Comparison of ENCODE assay signal across 9 mouse cellular contexts in the genomic region with DNA sequence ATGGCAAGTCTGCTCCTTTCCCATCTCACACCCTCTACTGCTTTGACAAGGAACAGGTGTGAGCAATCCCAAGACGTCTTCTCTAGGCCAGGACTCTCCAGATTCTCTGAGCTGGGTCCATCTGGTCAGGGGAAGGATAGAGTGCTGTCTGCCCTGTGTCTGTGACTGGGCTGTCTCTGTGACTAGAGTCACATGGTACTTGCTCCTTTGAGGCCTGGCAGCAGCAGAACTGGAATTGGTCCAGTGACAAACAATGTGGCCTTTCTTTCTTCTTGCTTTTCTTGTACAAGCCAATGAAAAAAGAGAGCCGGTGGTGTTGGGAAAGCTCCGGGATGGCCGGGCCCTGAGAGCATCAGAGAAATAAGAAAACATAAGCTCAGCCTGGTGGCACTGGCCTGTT. TPM values are rescaled to one million over a fixed set of nuclear protein-coding genes. Genes with fewer than 3 reads are reported as not detected.
DNase-seq lines count a peak whose midpoint lies in the region; TF ChIP-seq lines count a peak whose summit lies in the region.
"Had no signal": no experiment of that assay in that cellular context is flagged by ENCODE, and none has a peak within 500 bp of the region (broad histone marks: within the 10 kb centered on the region; RNA-seq: fewer than 3 reads in every experiment).

No protein-coding gene starts in this region.

- no peak for TF ChIP-seq CTCF in gastrocnemius, adult 2 months (IDR thresholded peaks at IDR 0.05)

- peak overlapping the region; percentile 65 for H3K27ac ChIP-seq in gastrocnemius, adult 2 months

- intact Hi-C loops in gastrocnemius, adult 2 months (cut with DNase I), result no loop called here
- intact Hi-C loops in heart, postnatal 14 days (cut with DNase I), result no loop called here
- intact Hi-C loops in left cerebral cortex, postnatal 25 days (cut with DNase I), result no loop called here

- peak; percentile 30 for DNase-seq in gastrocnemius, adult 2 months
- no peak for DNase-seq in gastrocnemius, postnatal 4 days (ENCODE audit: low spot score in 2 of 2)
- DNase-seq in 3T3-L1 (ENCODE audit: low read depth, low spot score), result peak; percentile 2
- DNase-seq in cerebellum, postnatal 25 days, result peak; percentile 27 to 49
- DNase-seq in heart, postnatal 14 days, result peak; percentile 59 to 63
- peak; percentile 50 to 78 for DNase-seq in left cerebral cortex, postnatal 25 days (ENCODE audit: low spot score in 2 of 2)
- peak; percentile 65 for DNase-seq in telencephalon, adult 2 months (ENCODE audit: low read depth, low spot score)
- no peak for DNase-seq in spleen, adult 12 weeks (ENCODE audit: low spot score)

- H3K4me3 ChIP-seq in gastrocnemius, adult 2 months, result no peak overlapping the region

RNA-seq across cellular contexts. Expression of a gene that starts 47.8 kb away (rescaled TPM):
- total RNA-seq in gastrocnemius, adult 2 months (2021), result 1 to 10 TPM in 1 of 2 experiments, under 1 TPM in 1; 0.98 to 1.2 TPM
- under 1 TPM; 0.26 to 0.39 TPM for total RNA-seq in gastrocnemius, postnatal 4 days (2021)
- 1 to 10 TPM; 4.3 to 4.7 TPM for total RNA-seq in heart, postnatal 14 days (2021)
- total RNA-seq in left cerebral cortex, postnatal 25 days (2021), result 10 to 100 TPM; 85.6 to 92.2 TPM
- total RNA-seq: CH12.LX had no signal

Comparison
In these comparisons a context has a peak if more than half of its experiments do, and no peak if none do; other contexts are left out.
1. DNase-seq: peak in gastrocnemius, adult 2 months (single experiment), 3T3-L1 (single experiment), cerebellum, postnatal 25 days (2 of 2), heart, postnatal 14 days (2 of 2), left cerebral cortex, postnatal 25 days (2 of 2) and telencephalon, adult 2 months (single experiment); none in gastrocnemius, postnatal 4 days (0 of 2) and spleen, adult 12 weeks (single experiment).
2. RNA of a gene that starts 47.8 kb away (total RNA-seq): 85.6 to 92.2 TPM in left cerebral cortex, postnatal 25 days; 4.3 to 4.7 TPM in heart, postnatal 14 days, 0.98 to 1.2 TPM in gastrocnemius, adult 2 months and 0.26 to 0.39 TPM in gastrocnemius, postnatal 4 days; every median in the first group is over 10 times any median in the second.